Mouse (Mus musculus) embryo, embryonic 11.5 days (tissue): ENCODE data around the gene Akap11.

ENCODE experiments used
- DNase-seq: peaks from one replicate; pipeline ENCODE4 v3.0.0-alpha.2; 2012; ENCODE audit warnings: low read depth, low spot score

The Akap11 gene

DNA sequence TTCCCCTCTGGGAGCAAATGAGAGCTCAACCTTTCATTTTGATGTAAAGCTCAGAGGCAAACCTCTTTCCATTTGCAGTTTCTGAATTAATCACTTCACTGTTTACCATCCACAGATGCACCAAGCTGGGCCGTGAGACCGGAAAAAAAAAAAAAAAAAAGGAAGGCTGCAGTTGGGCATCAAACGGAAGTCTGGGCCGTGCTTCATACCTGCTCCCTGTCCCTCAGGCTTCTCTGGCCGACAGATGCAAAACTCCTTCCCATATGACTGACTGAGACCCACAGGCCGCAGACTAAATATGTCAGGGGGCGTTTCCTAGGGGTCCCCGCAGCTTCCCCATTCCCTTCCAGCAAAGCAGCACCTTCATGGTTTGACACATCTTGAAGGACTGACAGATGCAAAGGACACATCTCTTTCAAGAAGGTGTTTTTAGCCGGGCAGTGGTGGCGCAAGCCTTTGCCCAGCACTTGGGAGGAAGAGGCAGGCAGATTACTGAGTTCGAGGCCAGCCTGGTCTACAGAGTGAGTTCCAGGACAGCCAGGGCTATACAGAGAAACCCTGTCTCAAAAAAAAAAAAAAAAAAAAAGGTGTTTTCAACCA, 87.7 kb downstream of the Akap11 start:
- DNase-seq = no peak

DNA sequence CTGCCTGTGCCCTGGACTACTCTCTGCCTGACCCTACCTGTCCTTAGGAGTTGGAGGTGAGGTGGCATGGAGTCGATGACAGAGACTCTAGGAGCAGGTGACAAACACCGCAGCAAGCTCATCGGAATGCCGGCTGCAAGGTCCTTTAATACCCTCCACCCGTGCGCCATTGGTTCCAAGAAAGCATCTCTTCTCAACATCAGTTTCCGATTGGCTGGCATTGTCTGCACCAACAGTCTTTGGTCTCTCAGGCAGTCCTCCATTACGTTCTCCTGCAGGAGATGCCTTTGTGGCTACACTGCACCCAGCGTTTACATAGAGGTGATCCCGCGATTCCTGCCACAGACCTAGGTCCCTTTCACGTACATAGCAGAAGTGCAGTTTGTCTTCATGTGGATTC, 88.6 kb downstream of the Akap11 start:
- DNase-seq = no peak

- no peak for DNase-seq
Observed at GRCm38 (mm10) chr14:78447542-78447941, 89.1 kb downstream of the Akap11 start.
